Mouse (Mus musculus) myocyte (in vitro differentiated cells): ENCODE data around the gene Kcnc3. TPM values are rescaled to one million over a fixed set of nuclear protein-coding genes. Genes with fewer than 3 reads are reported as not detected.

Source experiments
- H3K27me3 ChIP-seq: one replicate; pipeline ENCODE4 v1.6.1; 2011; ENCODE audit not compliant: control insufficient read depth, insufficient read depth, insufficient read length
- H3K36me3 ChIP-seq: one replicate; pipeline ENCODE4 v1.6.1; 2011; ENCODE audit not compliant: control insufficient read depth, insufficient read depth
- H3K4me2 ChIP-seq: one replicate; pipeline ENCODE4 v1.6.1; 2011; ENCODE audit warnings: low read depth, control low read depth
- H3K4me3 ChIP-seq: one replicate; pipeline ENCODE4 v1.5.1; 2011; ENCODE audit warnings: mild to moderate bottlenecking, control low read depth, moderate library complexity
- H3K79me2 ChIP-seq: one replicate; pipeline ENCODE4 v1.6.1; 2011; ENCODE audit not compliant: control insufficient read depth, insufficient read depth
- H3ac ChIP-seq: one replicate; pipeline ENCODE4 v1.6.1; 2011; ENCODE audit not compliant: control insufficient read depth, insufficient read length
- CEBPB ChIP-seq: IDR thresholded peaks from 2 replicates; pipeline ENCODE4 v1.6.1; 2011; ENCODE audit warnings: mild to moderate bottlenecking, moderate library complexity; ENCODE audit not compliant: poor library complexity, insufficient read depth, severe bottlenecking
- E2F4 ChIP-seq: IDR thresholded peaks from one replicate; pipeline ENCODE4 v1.6.1; 2011; ENCODE audit warnings: mild to moderate bottlenecking, control low read depth, moderate library complexity; ENCODE audit not compliant: insufficient read depth
- MAX ChIP-seq: IDR thresholded peaks from one replicate; pipeline ENCODE4 v1.6.1; 2011; ENCODE audit warnings: low read depth, mild to moderate bottlenecking, control low read depth
- MYOD1 ChIP-seq, 3 experiments: IDR thresholded peaks; one replicate each; pipeline ENCODE4 v1.6.1; 2011; ENCODE audit warnings: control low read depth in 2 of 3, low read depth in 2 of 3, mild to moderate bottlenecking in 2 of 3, moderate library complexity in 1 of 3; ENCODE audit not compliant: insufficient read length in 2 of 3, control insufficient read depth in 1 of 3
- MYOG ChIP-seq, 3 experiments: IDR thresholded peaks; one replicate each; pipeline ENCODE4 v1.6.1; 2011; ENCODE audit warnings: control low read depth in 2 of 3, low read depth in 2 of 3, mild to moderate bottlenecking in 2 of 3; ENCODE audit not compliant: insufficient read length in 2 of 3, control insufficient read depth in 1 of 3, insufficient read depth in 1 of 3
- POLR2A ChIP-seq: IDR thresholded peaks from one replicate; pipeline ENCODE4 v1.6.1; 2011; ENCODE audit warnings: low read depth, mild to moderate bottlenecking, control low read depth, moderate library complexity; ENCODE audit not compliant: insufficient read length
- POLR2AphosphoS2 ChIP-seq: IDR thresholded peaks from one replicate; pipeline ENCODE4 v1.6.1; 2011; ENCODE audit warnings: low read depth, control low read depth; ENCODE audit not compliant: insufficient read length
- REST ChIP-seq: IDR thresholded peaks from one replicate; pipeline ENCODE4 v1.6.1; 2011; ENCODE audit warnings: mild to moderate bottlenecking, control low read depth, moderate library complexity; ENCODE audit not compliant: insufficient read depth, insufficient read length
- SRF ChIP-seq: IDR thresholded peaks from one replicate; pipeline ENCODE4 v1.6.1; 2011; ENCODE audit warnings: low read depth; ENCODE audit not compliant: control insufficient read depth, insufficient read length
- TCF12 ChIP-seq: IDR thresholded peaks from one replicate; pipeline ENCODE4 v1.6.1; 2011; ENCODE audit warnings: mild to moderate bottlenecking, control low read depth; ENCODE audit not compliant: poor library complexity, insufficient read depth, severe bottlenecking
- TCF3 ChIP-seq: IDR thresholded peaks from one replicate; pipeline ENCODE4 v1.6.1; 2011; ENCODE audit warnings: low read depth, control low read depth; ENCODE audit not compliant: insufficient read length
- USF1 ChIP-seq: IDR thresholded peaks from one replicate; pipeline ENCODE4 v1.6.1; 2011; ENCODE audit warnings: low read depth, mild to moderate bottlenecking, control low read depth, moderate library complexity
- polyA plus RNA-seq: library from polyadenylated mRNA; unstranded; fragments of >200 nt; fragmentation: generic; extraction: Trizol; gene quantifications from one replicate; pipeline ENCODE4 v1.2.1, GENCODE M21; 2012; ENCODE audit warnings: missing spikeins

The Kcnc3 gene
- polyA plus RNA-seq, 1 experiment = 0.92 TPM

DNA sequence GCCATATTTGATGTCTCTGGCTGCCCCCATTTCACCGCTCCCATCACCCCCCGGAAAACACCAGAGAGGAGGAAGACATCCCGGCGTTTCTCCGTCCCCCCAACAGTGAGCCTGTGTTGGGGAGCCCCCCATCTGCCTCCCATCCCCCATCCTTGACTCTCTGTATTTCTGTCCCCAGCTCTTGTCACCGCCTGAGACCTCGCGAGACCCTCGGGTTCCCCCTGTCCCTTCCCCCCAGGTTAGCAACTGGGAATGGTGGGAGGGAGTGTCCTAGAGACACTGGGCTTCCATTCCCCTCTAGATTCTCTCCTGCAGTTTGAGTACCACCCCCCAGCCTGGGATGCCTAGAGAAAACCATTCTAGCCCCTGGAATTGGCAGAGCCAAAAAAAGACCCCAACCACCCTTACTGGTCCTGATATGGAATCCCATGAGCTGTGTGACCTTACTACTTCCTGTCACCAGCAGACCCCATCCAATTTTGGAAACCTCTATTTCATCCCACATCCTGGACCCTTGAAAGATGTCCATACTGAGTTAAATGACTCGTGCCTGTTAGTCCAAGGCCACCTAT is 10.3 kb downstream of the Kcnc3 start:
- H3K36me3 ChIP-seq = no peaks in the 10 kb centered on the region
- TF ChIP-seq REST (no peak), SRF (no peak), MYOD1 (IDR thresholded peaks at IDR 0.05; ENCODE audit: control insufficient read depth in 1 of 3, insufficient read length in 2 of 3, low read depth in 2 of 3) (no peak), POLR2AphosphoS2 (no peak), CEBPB (no peak), TCF12 (no peak), USF1 (no peak), POLR2A (no peak), TCF3 (no peak), E2F4 (no peak), MAX (no peak), MYOG (IDR thresholded peaks at IDR 0.05; ENCODE audit: control insufficient read depth in 1 of 3, insufficient read depth in 1 of 3, insufficient read length in 2 of 3, low read depth in 2 of 3) (no peak)
- H3K27me3 ChIP-seq = peaks cover 79% of the 10 kb centered on the region
- H3K79me2 ChIP-seq = no peaks in the 10 kb centered on the region
- H3ac ChIP-seq = no peak overlapping the region
- H3K4me3 ChIP-seq = no peak overlapping the region
- H3K4me2 ChIP-seq = no peak overlapping the region

DNA sequence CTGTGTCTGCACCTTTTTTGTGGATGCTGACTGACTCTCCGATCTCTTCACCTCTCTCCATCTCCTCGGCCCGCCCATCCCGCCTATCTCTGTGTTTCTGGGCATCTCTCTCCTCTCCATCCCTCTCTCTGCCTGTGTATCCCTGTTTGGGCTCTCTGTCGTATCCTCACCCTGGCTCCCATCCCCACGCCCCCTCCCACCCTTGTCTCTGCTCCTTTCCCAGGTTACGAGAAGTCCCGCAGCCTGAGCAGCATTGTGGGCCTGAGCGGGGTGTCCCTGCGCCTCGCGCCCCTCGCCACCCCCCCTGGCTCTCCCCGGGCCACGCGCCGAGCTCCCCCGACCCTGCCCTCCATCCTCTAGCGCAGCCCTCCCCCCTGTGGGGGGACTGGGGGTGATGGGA is 11.2 kb downstream of the Kcnc3 start:
- Histone ChIP-seq H3K79me2 (no peaks in the 10 kb centered on the region), H3K4me3 (no peak overlapping the region), H3K4me2 (no peak overlapping the region), H3K27me3 (peaks cover 80% of the 10 kb centered on the region), H3K36me3 (no peaks in the 10 kb centered on the region), H3ac (no peak overlapping the region)
- TF ChIP-seq POLR2A (no peak), TCF12 (no peak), MAX (no peak), CEBPB (no peak), MYOG (IDR thresholded peaks at IDR 0.05; ENCODE audit: control insufficient read depth in 1 of 3, insufficient read depth in 1 of 3, insufficient read length in 2 of 3, low read depth in 2 of 3) (no peak), E2F4 (no peak), TCF3 (no peak), MYOD1 (IDR thresholded peaks at IDR 0.05; ENCODE audit: control insufficient read depth in 1 of 3, insufficient read length in 2 of 3, low read depth in 2 of 3) (no peak), POLR2AphosphoS2 (no peak), SRF (no peak), REST (no peak), USF1 (no peak)

- no peaks in the 10 kb centered on the region for H3K79me2 ChIP-seq
- TF ChIP-seq MYOD1 (IDR thresholded peaks at IDR 0.05; ENCODE audit: control insufficient read depth in 1 of 3, insufficient read length in 2 of 3, low read depth in 2 of 3) (peak in 2 of 3 experiments; percentile 63 to 72), MAX (no peak), TCF3 (peak; percentile 22), MYOG (IDR thresholded peaks at IDR 0.05; ENCODE audit: control insufficient read depth in 1 of 3, insufficient read depth in 1 of 3, insufficient read length in 2 of 3, low read depth in 2 of 3) (peak in 2 of 3 experiments; percentile 87 to 90), POLR2A (no peak), POLR2AphosphoS2 (no peak)
- H3K27me3 ChIP-seq = peaks cover 83% of the 10 kb centered on the region
- H3K4me2 ChIP-seq = no peak overlapping the region
- H3K36me3 ChIP-seq = no peaks in the 10 kb centered on the region
- H3ac ChIP-seq = no peak overlapping the region
- no peak overlapping the region for H3K4me3 ChIP-seq
Measured at GRCm38 (mm10) chr7:44602443-44602842, 12.0 kb downstream of the Kcnc3 start.

- TF ChIP-seq POLR2A = no peak
- no peak for TF ChIP-seq MYOD1 (IDR thresholded peaks at IDR 0.05; ENCODE audit: control insufficient read depth in 1 of 3, insufficient read length in 2 of 3, low read depth in 2 of 3)
- no peak overlapping the region for H3K4me3 ChIP-seq
- H3K27me3 ChIP-seq = peaks cover 78% of the 10 kb centered on the region
- no peaks in the 10 kb centered on the region for H3K36me3 ChIP-seq
- H3K79me2 ChIP-seq = no peaks in the 10 kb centered on the region
- H3ac ChIP-seq = no peak overlapping the region
- peak overlapping the region; percentile 52 for H3K4me2 ChIP-seq
Measured at GRCm38 (mm10) chr7:44603186-44603855, 12.9 kb downstream of the Kcnc3 start.

DNA sequence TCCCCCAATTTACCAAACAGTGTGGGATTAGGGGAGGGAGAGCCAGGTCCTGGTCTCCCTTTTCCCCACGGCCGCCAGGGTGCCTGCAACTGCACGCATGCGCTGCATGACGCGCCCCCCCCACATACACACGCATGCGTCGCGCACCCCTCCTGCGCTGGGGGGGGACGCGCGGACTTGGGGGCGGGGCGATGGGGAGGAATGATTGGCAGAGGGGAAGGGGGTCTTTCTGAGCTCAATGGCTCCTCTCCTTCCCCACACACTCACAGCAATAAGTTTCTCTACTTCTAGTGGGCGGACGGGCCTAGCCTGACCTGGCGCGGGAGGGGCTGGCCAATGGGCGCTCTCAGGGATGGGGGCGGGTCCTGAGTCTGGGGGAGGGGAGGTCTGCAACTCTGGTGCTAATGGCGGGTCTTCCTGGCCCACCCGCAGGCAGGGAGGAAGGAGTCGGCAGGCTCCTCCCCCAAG is 13.7 kb downstream of the Kcnc3 start:
- no peak overlapping the region for H3ac ChIP-seq
- H3K4me2 ChIP-seq = peak overlapping the region; percentile 52
- no peaks in the 10 kb centered on the region for H3K36me3 ChIP-seq
- no peaks in the 10 kb centered on the region for H3K79me2 ChIP-seq
- TF ChIP-seq USF1 = no peak
- no peak for TF ChIP-seq REST
- no peak for TF ChIP-seq E2F4
- TF ChIP-seq MYOG (IDR thresholded peaks at IDR 0.05; ENCODE audit: control insufficient read depth in 1 of 3, insufficient read depth in 1 of 3, insufficient read length in 2 of 3, low read depth in 2 of 3) = no peak
- H3K4me3 ChIP-seq = no peak overlapping the region
- H3K27me3 ChIP-seq = peaks cover 78% of the 10 kb centered on the region
